Mouse (Mus musculus) forelimb bud, embryonic 11.5 days (tissue): ENCODE data around the gene Ccdc124.
A peak's percentile ranks its signal among the peaks of the same experiment; 100 is the strongest.

Source experiments
- DNase-seq: peaks from one replicate; pipeline ENCODE4 v3.0.0-alpha.2; 2012; ENCODE audit warnings: low read depth, low spot score

Gene Ccdc124

GRCm38 (mm10) chr8:70869601-70870041, 4.1 kb downstream of the Ccdc124 start:
- peak; percentile 84 for DNase-seq

GRCm38 (mm10) chr8:70869199-70869571, 4.5 kb downstream of the Ccdc124 start:
- DNase-seq = no peak

DNA sequence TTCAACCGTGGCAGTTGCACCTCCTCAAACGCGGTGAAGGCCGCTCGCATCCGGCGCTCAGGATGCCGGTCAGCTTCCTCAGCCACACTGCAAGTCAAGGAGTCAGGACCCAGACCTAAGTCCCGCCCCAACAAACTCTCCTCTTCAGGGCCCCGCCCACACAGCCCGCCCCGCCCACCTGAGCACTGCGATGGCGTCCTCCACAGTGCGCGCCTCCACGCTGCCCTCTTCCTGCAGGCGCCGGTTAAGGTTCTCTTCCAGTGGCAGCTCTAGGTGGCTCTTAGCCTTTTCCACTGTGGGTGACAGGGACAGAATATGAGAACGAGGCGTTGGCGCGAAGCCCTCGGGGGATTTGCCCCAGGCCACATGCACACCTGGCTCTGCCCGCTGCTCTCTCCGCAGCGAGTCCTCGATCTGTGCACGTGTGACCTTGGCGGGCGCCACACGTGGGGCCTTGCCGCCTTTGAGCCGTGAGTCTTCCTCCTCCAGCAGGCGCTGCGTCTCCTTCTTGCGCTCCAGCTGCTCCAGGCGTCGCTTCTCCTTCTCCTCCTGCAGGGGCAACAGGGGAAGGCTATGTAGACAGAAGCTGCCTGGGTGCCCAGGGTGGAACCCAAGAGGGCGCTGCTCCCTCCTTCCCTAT, 5.1 kb downstream of the Ccdc124 start:
- DNase-seq = peak; percentile 56

GRCm38 (mm10) chr8:70866566-70866965, 7.2 kb downstream of the Ccdc124 start:
- DNase-seq = no peak

DNA sequence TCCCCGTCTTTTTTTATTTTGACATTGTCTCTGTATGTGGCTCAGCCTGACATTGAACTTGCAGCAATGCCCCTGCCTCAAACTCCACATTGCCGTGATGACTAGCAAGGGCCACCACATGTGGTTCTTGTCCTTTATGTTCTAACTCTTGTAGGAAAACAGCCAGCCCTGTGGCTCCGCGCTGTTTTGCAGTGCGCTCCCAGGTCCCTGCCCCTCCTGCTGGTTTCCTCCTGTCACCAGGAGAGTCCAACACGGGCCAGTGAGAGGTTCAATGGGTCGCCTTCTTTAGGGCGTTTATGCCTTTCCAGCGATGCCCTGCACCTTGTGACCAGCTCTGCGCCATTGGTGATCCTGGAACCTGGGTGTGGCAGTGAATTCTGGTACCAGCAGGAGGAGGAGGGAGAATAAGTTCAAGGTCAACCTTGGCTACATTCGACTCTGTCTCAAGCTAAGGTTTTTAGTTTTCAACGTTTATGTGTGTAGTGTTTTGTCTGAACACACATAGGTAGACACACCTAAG, 7.7 kb downstream of the Ccdc124 start:
- no peak for DNase-seq

- peak; percentile 100 for DNase-seq
Measured at GRCm38 (mm10) chr8:70865350-70866000, 8.3 kb downstream of the Ccdc124 start.

DNA sequence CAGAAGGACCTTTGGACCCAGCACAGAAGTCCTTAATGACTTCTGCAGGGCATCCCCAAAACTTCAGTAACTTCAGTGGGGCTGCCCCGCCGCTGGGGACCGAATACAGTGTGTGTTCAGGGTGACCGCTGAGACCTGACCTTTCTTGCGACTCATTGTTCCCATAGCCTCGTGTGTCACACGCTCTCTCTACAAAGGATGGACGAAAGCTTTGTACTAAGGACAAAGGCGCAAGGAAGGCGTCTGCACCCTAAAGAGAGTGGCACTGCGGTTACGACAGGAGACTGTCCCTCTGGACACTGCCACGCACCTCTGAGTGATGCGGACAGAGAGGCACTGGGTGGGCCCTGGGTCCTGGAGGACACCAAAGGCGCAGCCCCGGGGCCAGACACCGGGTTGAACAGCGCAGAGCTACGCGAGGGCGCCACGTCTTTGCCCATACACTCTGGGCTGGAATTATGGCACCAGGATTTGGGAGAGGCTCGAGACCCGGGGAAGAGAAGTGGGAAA, 9.0 kb downstream of the Ccdc124 start:
- DNase-seq = peak; percentile 47

- no peak for DNase-seq
Measured at GRCm38 (mm10) chr8:70863956-70864711, 9.6 kb downstream of the Ccdc124 start.

DNA sequence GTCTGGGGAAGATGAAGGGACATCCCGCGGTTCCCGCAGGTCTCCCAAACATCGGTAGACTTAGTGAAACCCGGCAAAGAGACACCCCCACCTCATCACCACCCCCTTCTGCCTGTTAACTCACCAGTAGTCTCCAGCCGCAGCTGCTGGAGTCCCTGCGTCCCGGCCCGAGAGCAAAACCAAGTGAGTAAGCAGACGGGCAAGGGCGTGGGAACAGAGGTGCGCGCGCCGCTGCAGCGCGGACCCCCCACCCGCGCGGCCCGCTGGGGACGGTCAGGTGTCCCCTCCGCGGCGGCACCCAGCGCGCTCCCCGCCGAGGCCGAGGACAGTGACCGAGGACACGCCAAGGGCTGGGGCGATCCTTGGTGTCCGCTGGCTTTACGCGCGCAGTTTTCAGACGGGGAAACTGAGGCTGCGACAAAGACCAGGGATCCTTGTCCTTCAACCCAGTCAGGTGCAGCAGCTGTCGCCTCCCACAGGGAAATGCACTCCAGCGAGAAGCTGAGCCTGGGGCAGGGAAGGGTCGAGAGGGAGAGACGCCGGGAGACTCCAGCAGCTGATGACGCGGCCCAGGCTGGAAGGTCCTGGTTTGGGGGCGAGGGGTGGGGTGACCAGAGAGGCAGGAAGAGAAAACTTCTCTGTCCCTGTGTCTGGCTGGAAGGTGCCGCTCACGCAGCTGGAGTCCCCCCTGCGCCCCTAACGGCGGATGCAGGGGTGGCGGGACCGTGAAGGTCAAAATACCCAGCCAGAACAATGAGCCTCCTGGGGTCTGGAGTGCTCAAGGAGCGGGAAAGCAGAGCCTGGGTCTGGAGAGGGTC, 10.7 kb downstream of the Ccdc124 start, which contains the start of gene Kcnn1:
TSS of gene Kcnn1 (minus strand) at position 435 of the 818 bp plus-strand sequence.
- peak; percentile 57 for DNase-seq

- DNase-seq = no peak
Measured at GRCm38 (mm10) chr8:70857516-70857915, 16.2 kb downstream of the Ccdc124 start.

DNA sequence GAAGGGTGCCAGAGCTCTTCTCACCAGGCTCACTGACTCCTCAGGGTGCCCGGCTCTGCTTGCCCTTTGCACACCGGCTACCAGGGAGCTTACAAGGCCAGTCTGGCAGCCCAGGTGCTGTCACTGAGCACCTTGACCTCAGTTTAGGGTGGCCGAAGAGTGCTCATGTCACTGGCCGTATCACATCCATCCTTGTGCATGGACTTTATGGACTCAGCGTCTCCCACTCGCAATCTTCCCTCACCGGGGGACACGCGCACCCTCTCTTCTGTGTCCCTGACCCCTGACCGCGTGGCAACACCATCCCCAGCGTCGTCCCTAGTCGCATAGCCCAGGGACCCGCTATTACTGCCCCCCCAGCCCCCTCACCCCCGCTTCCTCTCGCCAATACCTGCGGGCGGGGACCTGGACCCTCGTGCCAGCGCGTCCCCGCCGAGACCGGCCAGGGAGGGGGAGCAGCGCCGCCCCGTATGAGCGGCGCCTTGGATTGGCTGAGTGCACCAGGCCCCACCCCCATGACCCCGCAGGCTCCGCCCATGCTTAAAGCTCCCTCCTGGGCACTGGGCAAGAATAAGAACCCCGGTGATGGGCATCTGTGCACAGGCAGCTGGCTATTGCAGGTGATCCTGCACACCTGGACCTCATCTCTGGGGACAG, 17.1 kb downstream of the Ccdc124 start:
- peak; percentile 58 for DNase-seq

DNA sequence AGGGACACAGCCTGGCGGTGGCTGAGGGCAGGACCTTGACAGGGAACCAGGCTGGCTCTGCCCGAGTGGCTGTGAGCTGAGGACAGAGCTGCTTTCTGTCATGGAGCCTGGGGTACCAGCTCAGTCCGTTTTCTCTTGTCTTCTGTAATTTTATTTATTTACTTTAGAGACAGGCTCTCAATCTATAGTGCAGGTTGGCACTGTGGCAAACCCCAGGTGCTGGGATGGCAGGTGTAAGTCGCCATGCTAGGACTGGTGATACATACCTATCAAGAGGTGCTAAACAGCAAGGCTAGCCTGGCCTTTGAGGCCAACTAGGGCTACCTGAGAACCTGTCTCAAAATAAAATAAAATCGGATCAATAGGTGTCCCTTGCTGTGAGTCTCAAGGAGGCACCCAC, 17.7 kb downstream of the Ccdc124 start:
- no peak for DNase-seq

DNA sequence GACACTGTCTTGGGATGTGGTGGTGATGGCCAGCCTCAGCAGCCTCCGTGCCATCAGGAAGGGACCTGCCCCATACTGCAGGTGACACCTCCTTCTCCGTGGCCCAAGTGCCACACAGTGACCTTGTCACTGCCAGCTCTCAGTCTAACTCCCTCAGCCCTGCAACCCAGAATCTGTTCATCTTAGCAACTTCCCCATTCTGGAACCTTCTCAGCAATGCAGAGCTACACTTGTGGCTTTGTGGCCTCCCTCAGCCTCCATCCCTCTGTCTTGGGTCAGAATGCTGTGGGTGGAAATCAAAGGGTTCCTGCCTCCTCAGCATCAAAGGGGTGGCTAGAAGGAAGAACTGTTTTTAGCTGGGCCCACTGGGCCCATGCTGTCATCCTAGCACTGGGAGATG, 19.9 kb downstream of the Ccdc124 start:
- no peak for DNase-seq

DNA sequence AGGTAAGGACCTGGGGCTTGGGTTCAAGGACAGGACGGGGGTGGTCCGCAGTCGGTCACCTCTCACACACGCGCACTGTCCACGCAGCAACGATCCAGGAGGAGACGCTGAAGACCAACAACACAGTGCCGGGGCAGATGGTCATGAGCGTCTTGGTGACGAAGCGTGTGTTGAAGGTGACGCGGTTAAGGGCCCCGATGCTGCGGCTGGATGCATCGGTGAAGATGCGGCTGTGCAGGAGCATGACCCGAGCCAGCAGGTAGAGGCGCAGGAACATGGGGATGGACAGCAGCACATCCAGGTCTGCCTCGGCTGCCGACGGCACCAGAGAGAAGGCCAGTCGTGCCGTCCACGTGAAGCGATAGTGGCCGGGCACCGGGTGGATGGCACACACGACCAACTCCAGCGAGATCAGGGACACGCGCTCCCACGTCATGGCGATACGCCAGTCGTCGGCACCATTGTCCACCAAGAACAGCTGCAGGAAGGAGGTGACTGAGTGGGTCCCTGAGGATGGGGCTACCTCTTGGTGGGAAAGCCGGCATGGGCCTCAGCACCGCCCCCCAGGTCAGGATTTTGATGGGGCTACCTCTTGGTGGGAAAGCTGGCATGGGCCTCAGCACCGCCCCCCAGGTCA, 21.0 kb downstream of the Ccdc124 start:
- no peak for DNase-seq

DNA sequence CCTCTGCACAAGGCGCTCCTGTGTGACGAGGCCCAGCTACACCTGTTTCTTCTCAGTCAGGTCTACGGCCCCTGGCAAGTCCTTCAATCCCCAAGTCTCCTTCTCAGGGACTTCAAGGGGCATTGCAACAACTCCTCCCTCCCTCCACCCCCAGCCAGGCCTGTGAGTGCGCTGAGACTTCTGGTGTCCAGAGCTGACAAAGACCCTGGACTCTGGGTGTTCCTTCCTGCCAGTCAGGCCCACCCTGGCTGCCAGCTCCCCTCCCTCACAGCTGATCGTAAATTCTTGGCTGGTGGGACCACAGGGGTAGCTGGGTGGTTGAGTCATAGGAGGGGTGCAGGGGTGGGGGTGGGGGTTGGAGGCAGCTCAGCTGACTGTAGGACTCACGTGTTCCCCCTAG, 21.9 kb downstream of the Ccdc124 start:
- no peak for DNase-seq

- DNase-seq = no peak
Measured at GRCm38 (mm10) chr8:70850947-70851346, 22.8 kb downstream of the Ccdc124 start.

DNA sequence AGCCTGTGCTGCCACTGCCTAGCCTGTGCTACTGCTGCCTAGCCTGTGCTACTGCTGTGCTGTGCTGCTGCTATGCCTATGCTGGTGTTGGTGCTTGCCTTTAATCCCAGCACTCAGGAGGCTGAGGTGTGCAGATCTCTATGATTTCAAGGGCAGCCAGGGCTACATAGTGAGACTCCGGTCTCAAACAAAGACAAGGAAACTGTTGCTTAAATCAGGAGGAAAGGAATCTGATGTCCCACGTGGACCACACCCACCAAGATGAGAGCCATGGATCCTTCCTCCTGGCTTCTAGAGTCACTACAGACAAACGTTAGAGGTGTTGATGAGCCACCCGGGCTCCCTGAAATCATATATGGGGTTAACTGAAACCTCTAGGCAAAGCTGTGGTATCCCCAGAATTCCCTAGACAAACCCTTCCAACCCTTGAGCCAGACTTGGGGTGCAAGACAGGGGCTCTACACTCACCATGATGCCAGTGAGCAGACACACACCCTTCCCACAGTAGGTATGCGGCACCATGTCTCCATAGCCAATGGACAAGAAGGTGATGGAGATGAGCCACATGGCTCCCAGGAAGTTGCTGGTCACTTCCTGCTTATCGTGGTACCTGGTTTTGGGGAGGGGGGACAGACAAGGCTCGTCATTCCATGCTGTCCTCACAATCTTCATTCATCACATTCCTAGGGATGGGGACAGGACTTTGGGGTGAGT, 23.4 kb downstream of the Ccdc124 start:
- no peak for DNase-seq

DNA sequence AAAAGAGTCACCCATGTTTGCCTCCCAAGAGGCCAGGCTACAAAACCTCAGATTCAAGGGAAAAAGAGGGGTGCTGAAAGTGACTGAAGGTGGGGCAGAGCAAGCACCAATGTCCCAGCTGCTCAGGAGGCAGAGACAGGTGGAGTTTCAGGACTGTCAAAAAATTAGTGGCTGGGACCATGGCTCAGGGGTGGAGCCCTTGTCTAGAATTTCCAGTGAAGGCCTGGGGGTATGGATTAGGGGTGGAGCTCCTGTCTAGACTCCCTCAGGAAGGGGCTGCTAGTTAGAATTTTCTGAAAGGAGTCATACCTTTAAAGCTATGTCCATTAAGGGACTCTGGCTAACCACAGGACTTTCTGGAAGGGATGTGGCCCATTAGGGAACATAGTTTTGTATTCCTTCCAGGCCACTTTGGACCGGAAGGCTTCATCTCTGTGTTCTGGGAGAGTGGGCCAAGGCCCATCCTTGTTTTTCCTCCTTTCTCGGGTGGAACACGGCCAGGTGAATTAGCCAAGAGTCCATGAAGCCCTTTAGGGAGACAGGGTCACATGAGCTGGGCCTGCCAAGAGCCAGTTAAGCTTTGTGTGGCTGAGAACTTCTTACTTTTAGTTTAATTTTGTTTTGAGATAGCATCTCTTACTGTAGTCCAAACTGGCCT, 24.3 kb downstream of the Ccdc124 start:
- no peak for DNase-seq
